Comparison of ENCODE assay signal across 18 mouse cellular contexts in the genomic region with DNA sequence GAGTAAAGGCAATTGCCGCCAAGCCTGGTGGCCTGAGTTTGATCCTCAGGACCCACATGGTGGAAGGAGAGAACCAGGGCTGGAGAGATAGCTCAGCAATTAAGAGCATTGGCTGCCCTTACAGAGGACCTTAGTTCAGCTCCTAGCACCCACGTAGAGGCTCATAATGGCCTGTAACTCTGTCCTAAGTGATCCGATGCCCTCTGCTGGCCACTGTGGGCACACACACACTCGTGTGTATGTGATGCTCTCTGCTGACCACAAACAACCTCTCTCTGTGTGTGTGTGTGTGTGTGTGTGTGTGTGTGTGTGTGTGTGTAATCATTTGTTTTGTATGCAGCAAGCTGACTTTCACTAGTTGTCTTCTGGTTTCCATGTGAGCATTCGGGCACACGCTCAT. TPM values are rescaled to one million over a fixed set of nuclear protein-coding genes. Genes with fewer than 3 reads are reported as not detected.
DNase-seq lines count a peak whose midpoint lies in the region; ATAC-seq and TF ChIP-seq lines count a peak whose summit lies in the region.
"Had no signal": no experiment of that assay in that cellular context is flagged by ENCODE, and none has a peak within 500 bp of the region (broad histone marks: within the 10 kb centered on the region; RNA-seq: fewer than 3 reads in every experiment).

No protein-coding gene starts in this region.

- TF ChIP-seq CTCF in liver, postnatal 0 days (IDR thresholded peaks at IDR 0.05; ENCODE audit: low read depth) = peak; percentile 45

- WGBS in liver, postnatal 0 days (ENCODE audit: insufficient replicate concordance) = 87% methylated on average over 6 of the region's 6 CpGs
- WGBS in liver, embryonic 11.5 days = 81% methylated on average over 6 of the region's 6 CpGs

- H3K9me3 ChIP-seq in liver, postnatal 0 days (ENCODE audit: low read length) = no peaks in the 10 kb centered on the region
- no peaks in the 10 kb centered on the region for H3K9me3 ChIP-seq in liver, embryonic 11.5 days (ENCODE audit: control insufficient read depth, low read length)
- H3K9me3 ChIP-seq: intestine, embryonic 15.5 days had no signal

- DNase-seq in liver, postnatal 0 days = no peak
- DNase-seq in liver, embryonic 11.5 days (ENCODE audit: low spot score) = no peak
- DNase-seq in 416B (ENCODE audit: low read depth) (peak; percentile 31), A20 (ENCODE audit: low read depth, low spot score) (peak; percentile 28), R1 (ENCODE audit: low read depth, low spot score) (peak; percentile 49)
- DNase-seq in adrenal gland, postnatal 25 days = no peak
- no peak for DNase-seq in layer of hippocampus, adult 11-12 months (ENCODE audit: low spot score)
- DNase-seq: adrenal gland, postnatal 14 days; cerebellum, adult 18-20 months; cerebellum, postnatal 36 days; gastrocnemius, adult 2 months; lung, postnatal 10 days; retina, postnatal 1 day; thymus, postnatal 36 days had no signal

- no peak overlapping the region for H3K4me2 ChIP-seq in liver, postnatal 0 days (ENCODE audit: low read depth, low read length)
- H3K4me2 ChIP-seq in liver, embryonic 11.5 days = no peak overlapping the region
- H3K4me2 ChIP-seq: heart, embryonic 12.5 days; hindbrain, embryonic 14.5 days; intestine, embryonic 15.5 days had no signal

- H3K27me3 ChIP-seq in liver, postnatal 0 days (ENCODE audit: insufficient read depth, low read length) = no peaks in the 10 kb centered on the region
- H3K27me3 ChIP-seq in liver, embryonic 11.5 days (replicated peaks; ENCODE audit: control insufficient read depth, insufficient read depth, low read length) = no peaks in the 10 kb centered on the region; the same call in 1 of the 2 replicates
- H3K27me3 ChIP-seq: heart, embryonic 12.5 days; intestine, embryonic 15.5 days had no signal

- no peak overlapping the region for H3K9ac ChIP-seq in liver, postnatal 0 days (replicated peaks)
- H3K9ac ChIP-seq in liver, embryonic 11.5 days (ENCODE audit: low read depth, low read length) = no peak overlapping the region
- H3K9ac ChIP-seq: heart, embryonic 12.5 days; hindbrain, embryonic 14.5 days; intestine, embryonic 15.5 days had no signal

- H3K36me3 ChIP-seq in liver, postnatal 0 days (replicated peaks; ENCODE audit: insufficient read depth, low read length) = no peaks in the 10 kb centered on the region
- H3K36me3 ChIP-seq in liver, embryonic 11.5 days (ENCODE audit: control insufficient read depth, insufficient read depth, low read length) = no peaks in the 10 kb centered on the region
- H3K36me3 ChIP-seq: heart, embryonic 12.5 days; intestine, embryonic 15.5 days had no signal

- no peak for ATAC-seq in liver, postnatal 0 days
- no peak for ATAC-seq in liver, embryonic 11.5 days (replicated peaks; ENCODE audit: low FRiP score)
- ATAC-seq: CD4-positive, CD25-positive, alpha-beta regulatory T cell, adult 4 months; intestine, embryonic 15.5 days had no signal

- no peak for TF ChIP-seq EP300 in liver, postnatal 0 days (IDR thresholded peaks at IDR 0.05; ENCODE audit: low read depth)

- H3K27ac ChIP-seq in liver, postnatal 0 days (ENCODE audit: low read depth) = no peak overlapping the region
- H3K27ac ChIP-seq in liver, embryonic 11.5 days (ENCODE audit: low read depth, low read length) = no peak overlapping the region
- H3K27ac ChIP-seq: gastrocnemius, adult 2 months; hindbrain, embryonic 14.5 days; intestine, embryonic 15.5 days had no signal

- peaks cover 6% of the 10 kb centered on the region; the same call in 1 of the 2 replicates for H3K4me1 ChIP-seq in liver, postnatal 0 days (ENCODE audit: insufficient read depth)
- H3K4me1 ChIP-seq in liver, embryonic 11.5 days (replicated peaks; ENCODE audit: control insufficient read depth, insufficient read depth, low read length) = peaks cover 3% of the 10 kb centered on the region; the same call in 1 of the 2 replicates
- H3K4me1 ChIP-seq: intestine, embryonic 15.5 days had no signal

- H3K4me3 ChIP-seq in liver, postnatal 0 days (ENCODE audit: low read depth, low read length) = no peak overlapping the region
- H3K4me3 ChIP-seq in liver, embryonic 11.5 days (ENCODE audit: low read depth, low read length) = no peak overlapping the region
- H3K4me3 ChIP-seq: gastrocnemius, adult 2 months; heart, embryonic 12.5 days; intestine, embryonic 15.5 days had no signal

RNA-seq across cellular contexts. Expression of a gene that starts 15.5 kb away (rescaled TPM):
- 6.8 and 6.9 TPM in 2 replicates for polyA plus RNA-seq in liver, postnatal 0 days (2015; fragmentation: Nextera tagmentation; extraction: Ambion mirVana)
- 31.8 and 35.1 TPM in 2 replicates for polyA plus RNA-seq in liver, embryonic 11.5 days (2014; fragmentation: Nextera tagmentation; extraction: Ambion mirVana)
- total RNA-seq in adrenal gland, postnatal 25 days (2021) = 19.1 and 25.0 TPM in 2 replicates

Comparison
In these comparisons a context has a peak if more than half of its experiments do, and no peak if none do; other contexts are left out.
1. DNase-seq: peak in 416B (single experiment), A20 (single experiment) and R1 (single experiment); none in liver, postnatal 0 days (single experiment), liver, embryonic 11.5 days (single experiment), adrenal gland, postnatal 25 days (single experiment) and layer of hippocampus, adult 11-12 months (single experiment).